Mouse (Mus musculus): ENCODE measurements at regions not wholly inside any gene's neighbourhood (a gene's known extent, or its start where the extent isn't known, plus 50 kb on each side); places are given as distances from the start of the nearest gene placed in this dataset.
"Not testable (repeated sequence)": the region's sequence is repeated elsewhere in the genome, so short reads cannot be mapped to it uniquely, and the experiment has no call there.

DNA sequence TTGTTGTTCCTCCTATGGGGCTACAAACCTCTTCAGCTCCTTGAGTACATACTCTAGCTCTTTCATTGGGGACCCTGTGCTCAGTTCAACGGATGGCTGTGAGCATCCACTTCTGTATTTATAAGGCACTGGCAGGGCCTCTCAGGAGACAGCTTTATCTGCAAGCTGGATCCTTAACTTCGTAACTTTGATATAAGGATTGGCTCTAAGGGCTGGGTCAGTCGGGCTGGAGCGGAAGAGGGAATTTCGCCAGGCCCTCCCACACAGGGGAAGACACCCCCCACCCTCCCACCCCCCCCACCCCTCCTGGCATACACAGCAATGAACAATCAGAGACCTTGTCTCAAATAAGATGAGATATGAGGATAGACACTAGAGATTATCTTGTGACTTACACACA, 304.3 kb upstream of the Chordc1 start:
- Histone ChIP-seq H3K27me3 (replicated peaks; ENCODE audit: insufficient read depth, low read length) (no peaks in the 10 kb centered on the region), H3K4me3 (ENCODE audit: low read depth, low read length) (no peak overlapping the region), H3K9me3 (ENCODE audit: low read length) (no peaks in the 10 kb centered on the region), H3K36me3 (ENCODE audit: insufficient read depth, low read length) (no peaks in the 10 kb centered on the region), H3K4me2 (replicated peaks; ENCODE audit: low read depth, low read length) (no peak overlapping the region), H3K4me1 (ENCODE audit: insufficient read depth, low read depth, low read length) (no peaks in the 10 kb centered on the region), H3K27ac (ENCODE audit: low read length) (no peak overlapping the region), H3K9ac (replicated peaks; ENCODE audit: low read depth) (no peak overlapping the region)
- 72% methylated on average over 5 of the region's 5 CpGs for WGBS
- TF ChIP-seq CTCF (IDR thresholded peaks at IDR 0.05) (no peak), EP300 (IDR thresholded peaks at IDR 0.05) (no peak)
- DNase-seq (ENCODE audit: low spot score) (peak; percentile 72), ATAC-seq (no peak)

DNA sequence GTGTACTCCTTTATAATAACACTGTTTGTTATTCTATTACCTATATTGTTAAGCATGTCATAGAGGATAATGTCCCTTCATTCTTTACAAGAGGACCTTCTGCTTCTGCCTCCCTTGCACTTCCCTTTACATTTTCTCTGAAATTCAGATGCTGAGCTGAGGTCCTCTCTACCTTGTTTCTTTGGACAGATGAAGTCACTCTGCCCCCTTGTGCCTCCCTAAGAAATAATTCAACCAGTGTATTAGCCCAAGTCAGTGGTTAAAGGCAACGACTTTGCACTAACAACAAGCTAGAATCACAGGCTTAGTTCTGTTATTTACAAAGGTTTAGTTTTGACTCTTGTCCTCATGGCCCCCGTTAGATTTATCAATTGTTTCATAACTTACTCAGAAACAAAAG, 289.4 kb upstream of the Chordc1 start:
- no peaks in the 10 kb centered on the region for H3K36me3 ChIP-seq (ENCODE audit: insufficient read depth, low read length)
- no peaks in the 10 kb centered on the region for H3K9me3 ChIP-seq (ENCODE audit: low read length)
- no peak overlapping the region for H3K4me3 ChIP-seq (ENCODE audit: low read depth, low read length)
- H3K4me1 ChIP-seq (ENCODE audit: insufficient read depth, low read depth, low read length): no peaks in the 10 kb centered on the region
- ATAC-seq: no peak
- TF ChIP-seq CTCF (IDR thresholded peaks at IDR 0.05) (no peak), EP300 (IDR thresholded peaks at IDR 0.05) (no peak)
- 28% methylated on average over 2 of the region's 2 CpGs for WGBS
- no peak overlapping the region for H3K9ac ChIP-seq (replicated peaks; ENCODE audit: low read depth)
- H3K27ac ChIP-seq (ENCODE audit: low read length): no peak overlapping the region
- no peaks in the 10 kb centered on the region for H3K27me3 ChIP-seq (replicated peaks; ENCODE audit: insufficient read depth, low read length)
- no peak for DNase-seq (ENCODE audit: low spot score)
- H3K4me2 ChIP-seq (replicated peaks; ENCODE audit: low read depth, low read length): no peak overlapping the region

DNA sequence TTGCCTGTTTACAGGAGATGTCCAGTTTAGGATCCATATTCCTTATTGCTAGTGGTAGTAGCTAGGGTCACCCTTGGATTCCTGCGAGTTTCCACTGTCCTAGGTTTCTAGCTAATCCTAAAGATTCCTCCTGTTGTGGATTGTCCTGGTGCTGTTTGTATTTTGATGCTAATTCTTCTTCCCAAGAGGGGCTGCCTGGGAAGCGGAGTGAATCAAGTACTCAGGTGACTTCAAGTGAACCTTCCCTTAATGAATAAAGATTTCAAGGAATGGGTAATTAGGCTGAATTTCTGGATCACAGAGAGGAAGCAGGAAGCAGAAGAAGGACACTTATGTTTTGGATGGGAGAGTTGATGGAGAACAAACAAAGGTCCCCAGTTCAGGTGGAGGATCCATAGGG, 250.6 kb upstream of the Chordc1 start:
- Histone ChIP-seq H3K4me2 (replicated peaks; ENCODE audit: low read depth, low read length) (no peak overlapping the region), H3K27me3 (replicated peaks; ENCODE audit: insufficient read depth, low read length) (no peaks in the 10 kb centered on the region), H3K9ac (replicated peaks; ENCODE audit: low read depth) (no peak overlapping the region), H3K36me3 (ENCODE audit: insufficient read depth, low read length) (no peaks in the 10 kb centered on the region), H3K27ac (ENCODE audit: low read length) (no peak overlapping the region), H3K4me1 (ENCODE audit: insufficient read depth, low read depth, low read length) (no peaks in the 10 kb centered on the region), H3K9me3 (ENCODE audit: low read length) (no peaks in the 10 kb centered on the region), H3K4me3 (ENCODE audit: low read depth, low read length) (no peak overlapping the region)
- 57% methylated on average over 2 of the region's 2 CpGs for WGBS
- TF ChIP-seq EP300 (IDR thresholded peaks at IDR 0.05) (no peak), CTCF (IDR thresholded peaks at IDR 0.05) (no peak)
- ATAC-seq: no peak
- no peak for DNase-seq (ENCODE audit: low spot score)

DNA sequence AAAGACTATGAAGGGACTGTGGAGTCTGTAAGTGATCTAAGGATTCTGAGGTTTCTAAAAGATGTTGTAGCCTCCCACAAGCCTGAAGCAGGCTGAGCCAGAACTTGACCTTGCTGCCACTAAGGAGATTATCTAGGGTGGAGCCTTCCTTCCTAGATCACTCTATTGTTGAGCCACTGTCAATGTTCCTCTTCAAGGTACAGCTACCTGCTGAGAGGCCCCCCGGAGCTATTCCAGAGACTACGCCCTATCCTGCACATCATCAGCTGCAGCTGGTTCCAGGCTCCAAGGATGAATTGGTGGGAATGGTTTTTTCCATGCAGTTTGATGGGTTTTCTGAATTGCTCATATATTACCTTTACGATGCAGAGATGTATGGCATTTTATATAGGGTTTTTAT, 249.3 kb upstream of the Chordc1 start:
- not testable (repeated sequence) for H3K9me3 ChIP-seq (ENCODE audit: low read length); H3K4me2 ChIP-seq (replicated peaks; ENCODE audit: low read depth, low read length); H3K27ac ChIP-seq (ENCODE audit: low read length); H3K9ac ChIP-seq (replicated peaks; ENCODE audit: low read depth); ATAC-seq; H3K4me3 ChIP-seq (ENCODE audit: low read depth, low read length); H3K4me1 ChIP-seq (ENCODE audit: insufficient read depth, low read depth, low read length); H3K36me3 ChIP-seq (ENCODE audit: insufficient read depth, low read length); DNase-seq (ENCODE audit: low spot score); H3K27me3 ChIP-seq (replicated peaks; ENCODE audit: insufficient read depth, low read length)
- WGBS: 83% methylated on average over 3 of the region's 3 CpGs

DNA sequence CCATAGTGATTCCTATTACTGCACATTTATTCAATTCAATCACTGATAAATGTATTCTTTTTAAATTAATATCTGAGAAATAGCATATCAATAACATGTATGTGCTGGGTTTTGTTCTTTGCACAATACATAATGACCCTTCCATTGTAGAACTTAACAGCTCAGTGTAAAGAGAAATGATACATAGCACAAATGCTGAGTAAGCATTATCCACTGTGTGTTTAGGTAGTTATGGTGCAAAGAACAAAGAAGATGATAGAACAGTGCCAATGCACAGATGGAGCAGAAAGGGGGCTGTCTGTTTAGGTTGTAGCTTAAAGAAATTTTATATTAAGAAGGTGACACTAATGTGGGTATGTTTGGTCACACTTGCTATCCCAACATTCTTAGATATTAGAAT, 215.0 kb upstream of the Chordc1 start:
- Histone ChIP-seq H3K36me3 (ENCODE audit: insufficient read depth, low read length) (no peaks in the 10 kb centered on the region), H3K27ac (ENCODE audit: low read length) (no peak overlapping the region), H3K4me2 (replicated peaks; ENCODE audit: low read depth, low read length) (no peak overlapping the region), H3K27me3 (replicated peaks; ENCODE audit: insufficient read depth, low read length) (no peaks in the 10 kb centered on the region), H3K9me3 (ENCODE audit: low read length) (no peaks in the 10 kb centered on the region), H3K4me1 (ENCODE audit: insufficient read depth, low read depth, low read length) (no peaks in the 10 kb centered on the region), H3K9ac (replicated peaks; ENCODE audit: low read depth) (no peak overlapping the region), H3K4me3 (ENCODE audit: low read depth, low read length) (no peak overlapping the region)
- ATAC-seq (no peak), DNase-seq (ENCODE audit: low spot score) (no peak)
- TF ChIP-seq EP300 (IDR thresholded peaks at IDR 0.05) (no peak), CTCF (IDR thresholded peaks at IDR 0.05) (no peak)

DNA sequence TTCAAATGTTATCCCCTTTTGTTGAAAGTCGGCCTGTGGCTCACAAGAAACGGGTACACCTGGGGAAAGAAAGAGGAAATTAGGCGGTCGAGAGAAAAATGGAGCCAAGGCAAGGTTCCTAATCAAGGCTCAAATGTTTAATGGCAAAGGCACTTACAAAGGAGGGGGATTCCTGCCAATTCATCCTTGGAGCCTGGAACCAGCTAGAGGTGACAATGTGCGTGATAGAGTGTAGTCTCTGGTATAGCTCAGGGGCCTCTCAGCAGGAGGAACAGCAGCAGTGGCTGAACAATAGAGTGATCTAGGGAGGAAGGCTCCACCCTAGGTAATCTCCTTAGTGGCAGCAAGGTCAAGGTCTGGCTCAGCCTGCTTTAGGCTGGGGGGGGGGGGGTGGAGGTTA, 213.5 kb upstream of the Chordc1 start:
- H3K27me3 ChIP-seq (replicated peaks; ENCODE audit: insufficient read depth, low read length); H3K36me3 ChIP-seq (ENCODE audit: insufficient read depth, low read length); ATAC-seq; H3K9ac ChIP-seq (replicated peaks; ENCODE audit: low read depth); H3K4me1 ChIP-seq (ENCODE audit: insufficient read depth, low read depth, low read length); H3K9me3 ChIP-seq (ENCODE audit: low read length); DNase-seq (ENCODE audit: low spot score); H3K4me3 ChIP-seq (ENCODE audit: low read depth, low read length); H3K27ac ChIP-seq (ENCODE audit: low read length); H3K4me2 ChIP-seq (replicated peaks; ENCODE audit: low read depth, low read length): not testable (repeated sequence)
- 83% methylated on average over 5 of the region's 5 CpGs for WGBS

DNA sequence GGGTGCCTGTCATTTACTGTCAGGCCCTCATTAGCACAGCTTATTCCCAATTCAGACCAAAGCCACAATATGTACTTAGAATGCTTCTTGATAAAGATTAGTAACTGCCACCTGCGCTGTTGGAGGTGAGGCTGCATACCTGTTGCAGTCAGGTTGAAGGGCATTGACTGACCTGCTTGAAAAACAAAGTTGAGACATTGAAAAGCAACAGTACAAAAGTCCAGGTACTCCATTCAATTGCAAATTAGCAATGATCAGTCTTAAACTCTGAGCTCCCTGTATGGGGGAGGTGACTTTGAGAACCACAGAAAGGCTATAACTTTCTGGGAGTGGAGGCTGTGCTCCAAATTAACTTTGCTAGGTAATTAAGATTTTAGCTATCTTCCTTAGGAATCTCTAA, 212.8 kb upstream of the Chordc1 start:
- not testable (repeated sequence) for H3K36me3 ChIP-seq (ENCODE audit: insufficient read depth, low read length); H3K27me3 ChIP-seq (replicated peaks; ENCODE audit: insufficient read depth, low read length); H3K4me1 ChIP-seq (ENCODE audit: insufficient read depth, low read depth, low read length); H3K4me3 ChIP-seq (ENCODE audit: low read depth, low read length); DNase-seq (ENCODE audit: low spot score); H3K27ac ChIP-seq (ENCODE audit: low read length); ATAC-seq; H3K9me3 ChIP-seq (ENCODE audit: low read length); H3K4me2 ChIP-seq (replicated peaks; ENCODE audit: low read depth, low read length); H3K9ac ChIP-seq (replicated peaks; ENCODE audit: low read depth)
- 64% methylated on average over 1 of the region's 1 CpGs for WGBS

All from lung, postnatal 0 days (tissue).